ENCODE assay signal across 9 mouse cellular contexts in genomic region chr10:79958140-79958816, GRCm38 (mm10). TPM values are rescaled to one million over a fixed set of nuclear protein-coding genes. Genes with fewer than 3 reads are reported as not detected.
DNase-seq lines count a peak whose midpoint lies in the region; ATAC-seq and TF ChIP-seq lines count a peak whose summit lies in the region.
"Had no signal": no experiment of that assay in that cellular context is flagged by ENCODE, and none has a peak within 500 bp of the region (broad histone marks: within the 10 kb centered on the region; RNA-seq: fewer than 3 reads in every experiment).

No protein-coding gene starts in this region.

- 14% methylated on average over 21 of the region's 21 CpGs for WGBS in embryonic facial prominence, embryonic 15.5 days
- 20% methylated on average over 21 of the region's 21 CpGs for whole genome bisulfite sequencing in heart, embryonic 14.5 days

- H3K27ac ChIP-seq in embryonic facial prominence, embryonic 15.5 days (replicated peaks) = no peak overlapping the region
- no peak overlapping the region for H3K27ac ChIP-seq in heart, embryonic 14.5 days (replicated peaks in 1 of 2; ENCODE audit: control insufficient read depth in 1 of 2, insufficient read depth in 1 of 2, low read depth in 2 of 2, low read length in 2 of 2)
- H3K27ac ChIP-seq: macrophage had no signal

- peak; percentile 66 for TF ChIP-seq CTCF in E14TG2a.4 (conservative IDR thresholded peaks at IDR 0.05; ENCODE audit: low read length)

- H3K9ac ChIP-seq in embryonic facial prominence, embryonic 15.5 days = no peak overlapping the region
- no peak overlapping the region for H3K9ac ChIP-seq in heart, embryonic 14.5 days (ENCODE audit: low read length)

- ATAC-seq in embryonic facial prominence, embryonic 15.5 days (ENCODE audit: insufficient number of reproducible peaks, low FRiP score, low TSS enrichment, low read depth) = no peak
- ATAC-seq in heart, embryonic 14.5 days (ENCODE audit: insufficient number of reproducible peaks, insufficient read depth, low FRiP score, low read depth) = 0 out of 2 replicates have a peak, but pooled peaks have one; percentile 6

- H3K9me3 ChIP-seq in E14TG2a.4 (ENCODE audit: low read length) = no peaks in the 10 kb centered on the region
- no peaks in the 10 kb centered on the region for H3K9me3 ChIP-seq in embryonic facial prominence, embryonic 15.5 days (replicated peaks)
- H3K9me3 ChIP-seq in heart, embryonic 14.5 days (ENCODE audit: control insufficient read depth, low read length) = no peaks in the 10 kb centered on the region

- H3K4me2 ChIP-seq in embryonic facial prominence, embryonic 15.5 days (replicated peaks) = peak overlapping the region; percentile 30; the same call in 1 of the 2 replicates
- peak overlapping the region; percentile 27 for H3K4me2 ChIP-seq in heart, embryonic 14.5 days (ENCODE audit: low read length)

- H3K27me3 ChIP-seq in E14TG2a.4 (ENCODE audit: insufficient read depth, low read length) = no peaks in the 10 kb centered on the region
- H3K27me3 ChIP-seq in embryonic facial prominence, embryonic 15.5 days = no peaks in the 10 kb centered on the region
- no peaks in the 10 kb centered on the region for H3K27me3 ChIP-seq in heart, embryonic 14.5 days (ENCODE audit: control insufficient read depth, insufficient read depth, low read length)

- DNase-seq in adrenal gland, postnatal 4 days (ENCODE audit: low spot score in 2 of 2) = peak; percentile 61 to 74
- DNase-seq in kidney, postnatal 36 days = peak; percentile 90 to 94
- peak; percentile 86 to 89 for DNase-seq in lung, adult 18-20 months
- peak; percentile 63 for DNase-seq in ovary, adult 18-20 months (ENCODE audit: low spot score)
- DNase-seq in thymus, postnatal 14 days = peak; percentile 89

- H3K36me3 ChIP-seq in E14TG2a.4 (ENCODE audit: insufficient read depth, low read length) = peaks cover 26% of the 10 kb centered on the region
- H3K36me3 ChIP-seq in embryonic facial prominence, embryonic 15.5 days = peaks cover 17% of the 10 kb centered on the region
- peaks cover 29% of the 10 kb centered on the region for H3K36me3 ChIP-seq in heart, embryonic 14.5 days (ENCODE audit: control insufficient read depth, insufficient read depth, low read length)

- H3K4me1 ChIP-seq in E14TG2a.4 (replicated peaks; ENCODE audit: low read depth, low read length) = peaks cover 58% of the 10 kb centered on the region
- H3K4me1 ChIP-seq in embryonic facial prominence, embryonic 15.5 days = peaks cover 14% of the 10 kb centered on the region
- peaks cover 3 to 8% of the 10 kb centered on the region in 2 experiments for H3K4me1 ChIP-seq in heart, embryonic 14.5 days (ENCODE audit: control insufficient read depth in 2 of 2, insufficient read depth in 2 of 2, low read length in 2 of 2)

- H3K4me3 ChIP-seq in E14TG2a.4 (replicated peaks; ENCODE audit: low read length) = no peak overlapping the region
- H3K4me3 ChIP-seq in embryonic facial prominence, embryonic 15.5 days (replicated peaks) = no peak overlapping the region
- H3K4me3 ChIP-seq in heart, embryonic 14.5 days (ENCODE audit: control insufficient read depth in 1 of 2, insufficient read depth in 1 of 2, low read depth in 1 of 2, low read length in 2 of 2) = no peak overlapping the region

RNA-seq across cellular contexts. Expression of gene Wdr18, which starts 1.7 kb away (rescaled TPM):
- 10 to 100 TPM; 42.6 to 45.3 TPM for total RNA-seq in adrenal gland, postnatal 4 days (2021)
- polyA plus RNA-seq in embryonic facial prominence, embryonic 15.5 days (2015; fragmentation: Nextera tagmentation; extraction: Ambion mirVana) = 84.7 and 90.6 TPM in 2 replicates
- polyA plus RNA-seq in heart, embryonic 14.5 days (2014; fragmentation: Nextera tagmentation; extraction: Ambion mirVana) = 73.2 and 84.4 TPM in 2 replicates

RNA-seq across cellular contexts. Expression of gene Grin3b, which starts 12.2 kb away (rescaled TPM):
- total RNA-seq in adrenal gland, postnatal 4 days (2021) = under 1 TPM; 0.25 to 0.39 TPM
- polyA plus RNA-seq in embryonic facial prominence, embryonic 15.5 days (2015; fragmentation: Nextera tagmentation; extraction: Ambion mirVana) = 0.63 and 0.77 TPM in 2 replicates
- polyA plus RNA-seq in heart, embryonic 14.5 days (2014; fragmentation: Nextera tagmentation; extraction: Ambion mirVana) = 0.09 and 0.18 TPM in 2 replicates
- polyA plus RNA-seq: macrophage had no signal

RNA-seq across cellular contexts. Expression of gene Tmem259, which starts 25.9 kb away (rescaled TPM):
- total RNA-seq in adrenal gland, postnatal 4 days (2021) = 100 to 1,000 TPM; 146 to 147 TPM
- polyA plus RNA-seq in embryonic facial prominence, embryonic 15.5 days (2015; fragmentation: Nextera tagmentation; extraction: Ambion mirVana) = 23.9 and 29.3 TPM in 2 replicates
- polyA plus RNA-seq in heart, embryonic 14.5 days (2014; fragmentation: Nextera tagmentation; extraction: Ambion mirVana) = 16.2 and 20.3 TPM in 2 replicates

RNA-seq across cellular contexts. Expression of gene Cnn2, which starts 30.1 kb away (rescaled TPM):
- 10 to 100 TPM; 40.9 to 48.7 TPM for total RNA-seq in adrenal gland, postnatal 4 days (2021)
- 288 and 296 TPM in 2 replicates for polyA plus RNA-seq in embryonic facial prominence, embryonic 15.5 days (2015; fragmentation: Nextera tagmentation; extraction: Ambion mirVana)
- polyA plus RNA-seq in heart, embryonic 14.5 days (2014; fragmentation: Nextera tagmentation; extraction: Ambion mirVana) = 265 and 275 TPM in 2 replicates

RNA-seq across cellular contexts. Expression of gene Arid3a, which starts 31.4 kb away (rescaled TPM):
- 10 to 100 TPM; 12.6 to 15.9 TPM for total RNA-seq in adrenal gland, postnatal 4 days (2021)
- 6.6 and 7.0 TPM in 2 replicates for polyA plus RNA-seq in embryonic facial prominence, embryonic 15.5 days (2015; fragmentation: Nextera tagmentation; extraction: Ambion mirVana)
- polyA plus RNA-seq in heart, embryonic 14.5 days (2014; fragmentation: Nextera tagmentation; extraction: Ambion mirVana) = 1.9 and 2.8 TPM in 2 replicates
